Mouse (Mus musculus): Measurements from ENCODE around the gene P2ry2. TPM values are rescaled to one million over a fixed set of nuclear protein-coding genes. Genes with fewer than 3 reads are reported as not detected.

Gene P2ry2
- total and polyA plus RNA-seq, 3 experiments: 0.87 to 1.7 (median 1.4) TPM

- TF ChIP-seq JUN (IDR thresholded peaks at IDR 0.05; ENCODE audit: insufficient read depth, low read depth, low read length): no peak
- peak; percentile 66; the same call in 1 of the 2 replicates for TF ChIP-seq KAT2A (IDR thresholded peaks at IDR 0.05; ENCODE audit: insufficient replicate concordance, low read length)
- TF ChIP-seq PAX5 (IDR thresholded peaks at IDR 0.05; ENCODE audit: low read length): no peak
- no peak for TF ChIP-seq BHLHE40 (IDR thresholded peaks at IDR 0.05; ENCODE audit: low read depth, low read length)
- no peak for TF ChIP-seq HCFC1 (IDR thresholded peaks at IDR 0.05; ENCODE audit: low read depth, low read length)
- no peak for TF ChIP-seq NRF1 (IDR thresholded peaks at IDR 0.05; ENCODE audit: low read depth, low read length)
- peak; percentile 49; the same call in 1 of the 2 replicates for TF ChIP-seq ETS1 (conservative IDR thresholded peaks at IDR 0.05; ENCODE audit: low read depth, low read length)
- TF ChIP-seq TBP (conservative IDR thresholded peaks at IDR 0.05; ENCODE audit: low read depth, low read length): no peak
- TF ChIP-seq CHD1 (IDR thresholded peaks at IDR 0.05; ENCODE audit: low read depth, low read length): no peak
- TF ChIP-seq ZKSCAN1 (IDR thresholded peaks at IDR 0.05; ENCODE audit: borderline replicate concordance, low read depth, low read length): no peak
Measured at GRCm38 (mm10) chr7:101049326-101050087, 36.8 kb upstream of the P2ry2 start (continued).

- TF ChIP-seq MYC (IDR thresholded peaks at IDR 0.05; ENCODE audit: low read depth, low read length): no peak
- no peak for TF ChIP-seq TBP (conservative IDR thresholded peaks at IDR 0.05; ENCODE audit: low read depth, low read length)
- TF ChIP-seq BHLHE40 (IDR thresholded peaks at IDR 0.05; ENCODE audit: low read depth, low read length): no peak
- TF ChIP-seq NRF1 (IDR thresholded peaks at IDR 0.05; ENCODE audit: low read depth, low read length): no peak
- no peak for TF ChIP-seq POLR2A (IDR thresholded peaks at IDR 0.05; ENCODE audit: low read depth, low read length)
- TF ChIP-seq KAT2A (IDR thresholded peaks at IDR 0.05; ENCODE audit: insufficient replicate concordance, low read length): no peak
- DNase-seq (ENCODE audit: extremely low read depth): no peak
- Histone ChIP-seq H3K4me3 (replicated peaks in 1 of 3; ENCODE audit: low read depth in 2 of 3, low read length in 2 of 3, poor library complexity in 1 of 3) (no peak overlapping the region), H3K9me3 (replicated peaks; ENCODE audit: low read length) (no peaks in the 10 kb centered on the region), H3K4me2 (ENCODE audit: insufficient read depth, low read depth, poor library complexity, severe bottlenecking) (no peak overlapping the region), H3K4me1 (ENCODE audit: control insufficient read depth in 1 of 2, insufficient read depth in 2 of 2) (peaks cover 20 to 37% of the 10 kb centered on the region in 2 experiments), H3K36me3 (replicated peaks in 1 of 2; ENCODE audit: control insufficient read depth in 1 of 2, insufficient read depth in 1 of 2, low read length in 1 of 2) (no peaks in the 10 kb centered on the region), H3K9ac (ENCODE audit: insufficient read depth, low read depth) (no peak overlapping the region), H3K79me2 (replicated peaks; ENCODE audit: control insufficient read depth, extremely low read depth, insufficient read depth, poor library complexity, severe bottlenecking) (no peaks in the 10 kb centered on the region), H3K27ac (ENCODE audit: insufficient read depth, low read depth) (no peak overlapping the region), H3K27me3 (replicated peaks) (no peaks in the 10 kb centered on the region)
- dilution Hi-C loops (cut with MboI; ENCODE audit: extremely low pct_ligation_motif_present, extremely low pct_unique_long_range_greater_than_20kb, low sequenced_read_pairs) (no loop called here), in situ Hi-C loops (cut with MboI; ENCODE audit: low pct_ligation_motif_present, low pct_unique_long_range_greater_than_20kb, low sequenced_read_pairs) (loop anchor here (5.0 to 10.0 kb wide), 2 partner anchors 36 to 53 kb away; partner anchors contain the start of gene P2ry2)
Measured at GRCm38 (mm10) chr7:101048247-101048646, 35.6 kb upstream of the P2ry2 start.

- dilution Hi-C loops (cut with MboI; ENCODE audit: extremely low pct_ligation_motif_present, extremely low pct_unique_long_range_greater_than_20kb, low sequenced_read_pairs): no loop called here
- H3K79me2 ChIP-seq (replicated peaks; ENCODE audit: control insufficient read depth, extremely low read depth, insufficient read depth, poor library complexity, severe bottlenecking): no peaks in the 10 kb centered on the region
- peak; percentile 71 for TF ChIP-seq RAD21 (IDR thresholded peaks at IDR 0.05; ENCODE audit: low read depth, low read length)
- TF ChIP-seq UBTF (IDR thresholded peaks at IDR 0.05; ENCODE audit: low read depth, low read length): no peak
- 0 out of 2 replicates have a peak, but pooled peaks have one; percentile 12 for TF ChIP-seq ELF1 (IDR thresholded peaks at IDR 0.05; ENCODE audit: low read depth, low read length)
- no peak for TF ChIP-seq NRF1 (IDR thresholded peaks at IDR 0.05; ENCODE audit: low read depth, low read length)
- no peak for TF ChIP-seq POLR2AphosphoS2 (IDR thresholded peaks at IDR 0.05; ENCODE audit: low read depth, low read length)
- no peak for TF ChIP-seq MAZ (IDR thresholded peaks at IDR 0.05; ENCODE audit: low read depth, low read length)
- no peak for TF ChIP-seq ZMIZ1 (IDR thresholded peaks at IDR 0.05; ENCODE audit: low read depth, low read length)
- TF ChIP-seq SIN3A (IDR thresholded peaks at IDR 0.05; ENCODE audit: low read length): no peak
- TF ChIP-seq SMC3 (IDR thresholded peaks at IDR 0.05; ENCODE audit: low read depth, low read length): peak; percentile 68
- TF ChIP-seq CHD2 (IDR thresholded peaks at IDR 0.05; ENCODE audit: low read length): no peak
- peak in 1 of 2 experiments; percentile 63; a peak in 2 of 4 replicates for TF ChIP-seq CTCF (conservative IDR thresholded peaks at IDR 0.05 in 1 of 2, IDR thresholded peaks at IDR 0.05 in 1 of 2; ENCODE audit: low read depth in 2 of 2, low read length in 2 of 2)
- TF ChIP-seq POLR2A (IDR thresholded peaks at IDR 0.05; ENCODE audit: low read depth, low read length): no peak
- no peak for TF ChIP-seq E2F4 (IDR thresholded peaks at IDR 0.05; ENCODE audit: insufficient replicate concordance, low read depth, low read length)
- H3K4me2 ChIP-seq (ENCODE audit: insufficient read depth, low read depth, poor library complexity, severe bottlenecking): no peak overlapping the region
- H3K36me3 ChIP-seq (replicated peaks in 1 of 2; ENCODE audit: control insufficient read depth in 1 of 2, insufficient read depth in 1 of 2, low read length in 1 of 2): no peaks in the 10 kb centered on the region
- no peaks in the 10 kb centered on the region for H3K4me1 ChIP-seq (ENCODE audit: control insufficient read depth in 1 of 2, insufficient read depth in 2 of 2)
- DNase-seq (ENCODE audit: extremely low read depth): no peak
- H3K9ac ChIP-seq (ENCODE audit: insufficient read depth, low read depth): no peak overlapping the region
- no peak overlapping the region for H3K27ac ChIP-seq (ENCODE audit: insufficient read depth, low read depth)
- H3K27me3 ChIP-seq (replicated peaks): peaks cover 1% of the 10 kb centered on the region
- in situ Hi-C loops (cut with MboI; ENCODE audit: low pct_ligation_motif_present, low pct_unique_long_range_greater_than_20kb, low sequenced_read_pairs): loop anchor here (10.0 kb wide), 1 partner anchor 49 kb away; no protein-coding TSS in a partner anchor
- no peak overlapping the region for H3K4me3 ChIP-seq (replicated peaks in 1 of 3; ENCODE audit: low read depth in 2 of 3, low read length in 2 of 3, poor library complexity in 1 of 3)
- no peaks in the 10 kb centered on the region for H3K9me3 ChIP-seq (replicated peaks; ENCODE audit: low read length)
Measured at GRCm38 (mm10) chr7:101043846-101044541, 31.3 kb upstream of the P2ry2 start.
